Mouse (Mus musculus) gastrocnemius, adult 2 months (tissue): ENCODE measurements around the gene Ehd1. TPM values are rescaled to one million over a fixed set of nuclear protein-coding genes. Genes with fewer than 3 reads are reported as not detected.

ENCODE experiments used
- DNase-seq: peaks from one replicate; pipeline ENCODE4 v3.0.0; 2022
- H3K27ac ChIP-seq: fragments of 200-600 bp; 2 replicates; pipeline ENCODE4 v1.8.1; 2022; ENCODE audit warnings: mild to moderate bottlenecking
- H3K4me3 ChIP-seq: fragments of 200-600 bp; 2 replicates; pipeline ENCODE4 v1.8.1; 2022; ENCODE audit warnings: mild to moderate bottlenecking, moderate library complexity
- CTCF ChIP-seq: fragments of 200-600 bp; IDR thresholded peaks from 2 replicates; pipeline ENCODE4 v1.8.1; 2022; ENCODE audit warnings: antibody characterized with exemption, mild to moderate bottlenecking, moderate library complexity
- intact Hi-C: fragments of 180-260 bp; cut with DNase I; formaldehyde crosslinking; loops from one replicate; pipeline ENCODE4 v1.15.1; 2025
- total RNA-seq, 2 experiments: library from RNA; stranded (reverse); gene quantifications; 2 replicates each; pipeline ENCODE4 v1.2.3; 2021

The Ehd1 gene
- total RNA-seq, 2 experiments from 2014 or later, result 28.4 to 32.3 TPM

GRCm38 (mm10) chr19:6335458-6335827 lies 58.9 kb downstream of the Ehd1 start:
- intact Hi-C loops, result loop anchor here (10.0 kb wide), 1 partner anchor 211 kb away; the partner anchor contains the start of gene Snx15
- H3K27ac ChIP-seq, result peak overlapping the region; percentile 90
- DNase-seq, result no peak
- peak overlapping the region; percentile 79 for H3K4me3 ChIP-seq
- no peak for TF ChIP-seq CTCF

- intact Hi-C loops, result loop anchor here (10.0 kb wide), 1 partner anchor 212 kb away; the partner anchor contains the start of gene Snx15
- peak; percentile 16 for DNase-seq
- no peak overlapping the region; the same call in 1 of the 2 replicates for H3K4me3 ChIP-seq
- H3K27ac ChIP-seq, result no peak overlapping the region
- no peak for TF ChIP-seq CTCF
Observed at GRCm38 (mm10) chr19:6336920-6337319, 60.4 kb downstream of the Ehd1 start.

- intact Hi-C loops, result loop anchor here (10.0 kb wide), 1 partner anchor 213 kb away; the partner anchor contains the start of gene Snx15
- H3K4me3 ChIP-seq, result no peak overlapping the region
- H3K27ac ChIP-seq, result no peak overlapping the region
- no peak for TF ChIP-seq CTCF
- peak; percentile 20 for DNase-seq
Observed at GRCm38 (mm10) chr19:6338171-6338570, 61.6 kb downstream of the Ehd1 start.

- Histone ChIP-seq H3K27ac (peak overlapping the region; percentile 88), H3K4me3 (no peak overlapping the region)
- TF ChIP-seq CTCF, result no peak
- peak; percentile 20 for DNase-seq
- intact Hi-C loops, result loop anchor here (10.0 kb wide), 1 partner anchor 214 kb away; the partner anchor contains the start of gene Snx15
Observed at GRCm38 (mm10) chr19:6338716-6339115, 62.2 kb downstream of the Ehd1 start.

- no peak for TF ChIP-seq CTCF
- intact Hi-C loops, result loop anchor here (10.0 kb wide), 1 partner anchor 214 kb away; the partner anchor contains the start of gene Snx15
- DNase-seq, result peak; percentile 18
- Histone ChIP-seq H3K27ac (peak overlapping the region; percentile 88), H3K4me3 (peak overlapping the region; percentile 94)
Observed at GRCm38 (mm10) chr19:6339191-6339590, 62.7 kb downstream of the Ehd1 start.

GRCm38 (mm10) chr19:6339890-6340504 lies 63.5 kb downstream of the Ehd1 start:
- Histone ChIP-seq H3K4me3 (peak overlapping the region; percentile 94), H3K27ac (peak overlapping the region; percentile 88)
- DNase-seq, result peak; percentile 56

GRCm38 (mm10) chr19:6340524-6341452 lies 64.3 kb downstream of the Ehd1 start, which contains the start of gene Map4k2:
Gene Map4k2, plus strand, starts transcription at chr19:6341135.
- peak within 1 kb of the TSS; percentile 89 for H3K27ac ChIP-seq
- peak within 1 kb of the TSS; percentile 94 for H3K4me3 ChIP-seq
- DNase-seq, result peak; percentile 95
- TF ChIP-seq CTCF, result peak; percentile 51
- intact Hi-C loops, result no loop called here

More at GRCm38 (mm10) chr19:6339890-6340504, 63.5 kb downstream of the Ehd1 start:
- intact Hi-C loops, result loop anchor here (10.0 kb wide), 1 partner anchor 215 kb away; the partner anchor contains the start of gene Snx15
- TF ChIP-seq CTCF, result peak; percentile 34; the same call in 1 of the 2 replicates

- intact Hi-C loops, result no loop called here
- TF ChIP-seq CTCF, result no peak
- H3K4me3 ChIP-seq, result peak overlapping the region; percentile 94
- H3K27ac ChIP-seq, result peak overlapping the region; percentile 89
- DNase-seq, result no peak
Observed at GRCm38 (mm10) chr19:6341453-6342077, 65.0 kb downstream of the Ehd1 start.

GRCm38 (mm10) chr19:6342276-6342933 lies 65.9 kb downstream of the Ehd1 start:
- intact Hi-C loops, result no loop called here
- TF ChIP-seq CTCF, result no peak
- peak overlapping the region; percentile 94 for H3K4me3 ChIP-seq
- DNase-seq, result peak; percentile 27
- H3K27ac ChIP-seq, result peak overlapping the region; percentile 89

- intact Hi-C loops, result no loop called here
- H3K27ac ChIP-seq, result peak overlapping the region; percentile 89
- H3K4me3 ChIP-seq, result peak overlapping the region; percentile 94
- peak; percentile 18 for DNase-seq
- no peak for TF ChIP-seq CTCF
Observed at GRCm38 (mm10) chr19:6343066-6343925, 66.8 kb downstream of the Ehd1 start.

- peak; percentile 29 for DNase-seq
- intact Hi-C loops, result no loop called here
- no peak overlapping the region for H3K4me3 ChIP-seq
- no peak overlapping the region for H3K27ac ChIP-seq
- TF ChIP-seq CTCF, result no peak
Observed at GRCm38 (mm10) chr19:6343996-6344395, 67.5 kb downstream of the Ehd1 start.
